Mouse (Mus musculus): ENCODE measurements around the gene E2f7. TPM values are rescaled to one million over a fixed set of nuclear protein-coding genes. Genes with fewer than 3 reads are reported as not detected.

E2f7 gene
- polyA plus RNA-seq, 1 experiment from 2014 or later, result 17.1 TPM

DNA sequence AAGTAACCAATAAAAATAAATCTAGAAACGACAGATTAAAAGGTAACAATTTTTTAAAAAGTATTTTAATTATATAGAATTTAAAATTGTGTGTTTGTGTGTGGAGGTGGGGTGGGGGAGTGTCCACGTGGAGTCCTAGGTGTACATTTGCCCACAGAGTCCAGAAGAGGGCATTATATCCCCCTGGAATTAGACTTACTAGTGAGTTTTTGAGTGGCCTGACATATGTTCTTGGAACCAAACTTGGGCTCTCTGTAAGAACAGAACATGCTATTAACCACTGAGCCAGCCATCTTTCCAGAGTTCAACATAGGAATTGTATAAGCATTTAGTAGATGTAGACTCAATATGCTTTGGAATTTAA lies 66.6 kb downstream of the E2f7 start:
- Histone ChIP-seq H3K4me2 (replicated peaks) (no peak overlapping the region), H3K27ac (no peak overlapping the region), H3K9me3 (no peaks in the 10 kb centered on the region; the same call in 1 of the 2 replicates), H3K27me3 (replicated peaks) (no peaks in the 10 kb centered on the region), H3K9ac (no peak overlapping the region), H3K36me3 (no peaks in the 10 kb centered on the region), H3K4me1 (replicated peaks) (no peaks in the 10 kb centered on the region), H3K4me3 (replicated peaks) (no peak overlapping the region)
- WGBS, result 46% methylated on average over 2 of the region's 2 CpGs
- 0 out of 2 replicates have a peak, but pooled peaks have one; percentile 61 for ATAC-seq

DNA sequence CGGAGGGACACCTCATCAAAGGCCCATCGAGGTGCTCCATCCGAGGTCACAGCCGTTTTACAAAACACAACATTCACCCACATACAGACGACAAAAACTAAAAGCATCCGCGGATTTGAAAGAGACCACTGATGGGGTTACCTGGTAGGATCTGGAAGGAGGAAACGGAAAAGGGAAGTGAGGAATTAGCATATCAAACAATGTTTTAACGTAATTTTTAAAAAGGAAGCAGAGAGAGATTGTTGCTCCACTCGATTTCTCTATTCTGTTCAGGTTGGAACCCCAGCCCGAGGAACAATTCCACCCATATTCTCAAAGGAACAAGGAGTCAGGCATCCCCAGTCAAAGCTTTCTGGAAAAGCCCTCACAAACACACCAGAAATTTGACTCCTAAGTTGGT lies 75.9 kb downstream of the E2f7 start:
- no peak overlapping the region for H3K27ac ChIP-seq
- no peak overlapping the region for H3K4me2 ChIP-seq (replicated peaks)
- no peaks in the 10 kb centered on the region for H3K9me3 ChIP-seq
- H3K27me3 ChIP-seq (replicated peaks), result no peaks in the 10 kb centered on the region
- H3K4me1 ChIP-seq (replicated peaks), result no peaks in the 10 kb centered on the region
- no peaks in the 10 kb centered on the region for H3K36me3 ChIP-seq
- no peak overlapping the region for H3K9ac ChIP-seq
- H3K4me3 ChIP-seq (replicated peaks), result no peak overlapping the region
- no peak for ATAC-seq
- 80% methylated on average over 11 of the region's 11 CpGs for WGBS

DNA sequence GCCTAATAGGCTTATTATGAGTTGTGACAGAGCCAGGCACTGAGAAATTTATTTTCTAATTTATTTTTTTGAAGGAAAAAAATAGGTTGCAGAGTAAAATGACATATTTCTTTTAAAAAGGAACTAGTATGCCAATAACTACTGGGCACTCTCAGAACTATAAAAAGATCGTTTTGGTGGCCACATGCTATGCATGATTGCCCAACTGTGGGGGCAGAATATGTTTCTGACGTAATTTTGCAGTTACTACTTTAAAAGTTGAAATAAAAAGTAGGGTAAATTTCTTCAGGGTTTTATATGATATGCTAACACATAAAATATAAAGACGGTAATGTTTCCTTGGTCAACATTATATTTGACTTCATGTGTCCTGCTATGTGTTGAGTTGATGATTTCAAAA lies 76.5 kb downstream of the E2f7 start:
- no peaks in the 10 kb centered on the region for H3K36me3 ChIP-seq
- no peaks in the 10 kb centered on the region for H3K9me3 ChIP-seq
- no peak overlapping the region for H3K4me2 ChIP-seq (replicated peaks)
- H3K9ac ChIP-seq, result no peak overlapping the region
- H3K27me3 ChIP-seq (replicated peaks), result no peaks in the 10 kb centered on the region
- WGBS, result 84% methylated on average over 3 of the region's 3 CpGs
- H3K4me3 ChIP-seq (replicated peaks), result no peak overlapping the region
- ATAC-seq, result no peak
- no peak overlapping the region for H3K27ac ChIP-seq
- no peaks in the 10 kb centered on the region for H3K4me1 ChIP-seq (replicated peaks)

DNA sequence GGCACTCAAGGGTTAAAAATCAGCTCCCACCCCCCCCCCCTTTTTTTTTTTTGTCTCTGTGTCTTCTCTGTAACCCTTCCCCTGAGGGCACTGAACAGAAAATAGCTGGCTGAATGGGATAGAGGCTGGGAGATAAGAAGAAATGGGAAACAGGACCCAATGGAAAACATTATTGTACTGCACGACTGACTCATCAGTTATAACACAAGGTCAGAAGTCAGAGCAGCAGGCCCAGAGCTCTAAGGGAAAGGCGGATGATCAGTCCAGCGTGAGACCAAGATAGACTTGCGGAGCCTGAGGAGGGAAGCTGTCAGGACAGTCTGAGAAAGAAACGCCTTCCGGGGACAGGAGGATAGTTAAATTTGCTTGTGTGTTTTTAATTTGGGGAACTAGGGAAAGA lies 87.1 kb downstream of the E2f7 start:
- Histone ChIP-seq H3K9me3 (no peaks in the 10 kb centered on the region), H3K4me2 (replicated peaks) (no peak overlapping the region), H3K4me3 (replicated peaks) (no peak overlapping the region), H3K27ac (no peak overlapping the region), H3K27me3 (replicated peaks) (no peaks in the 10 kb centered on the region), H3K4me1 (replicated peaks) (no peaks in the 10 kb centered on the region), H3K9ac (no peak overlapping the region), H3K36me3 (no peaks in the 10 kb centered on the region)
- no peak for ATAC-seq
- WGBS, result 31% methylated on average over 6 of the region's 6 CpGs

DNA sequence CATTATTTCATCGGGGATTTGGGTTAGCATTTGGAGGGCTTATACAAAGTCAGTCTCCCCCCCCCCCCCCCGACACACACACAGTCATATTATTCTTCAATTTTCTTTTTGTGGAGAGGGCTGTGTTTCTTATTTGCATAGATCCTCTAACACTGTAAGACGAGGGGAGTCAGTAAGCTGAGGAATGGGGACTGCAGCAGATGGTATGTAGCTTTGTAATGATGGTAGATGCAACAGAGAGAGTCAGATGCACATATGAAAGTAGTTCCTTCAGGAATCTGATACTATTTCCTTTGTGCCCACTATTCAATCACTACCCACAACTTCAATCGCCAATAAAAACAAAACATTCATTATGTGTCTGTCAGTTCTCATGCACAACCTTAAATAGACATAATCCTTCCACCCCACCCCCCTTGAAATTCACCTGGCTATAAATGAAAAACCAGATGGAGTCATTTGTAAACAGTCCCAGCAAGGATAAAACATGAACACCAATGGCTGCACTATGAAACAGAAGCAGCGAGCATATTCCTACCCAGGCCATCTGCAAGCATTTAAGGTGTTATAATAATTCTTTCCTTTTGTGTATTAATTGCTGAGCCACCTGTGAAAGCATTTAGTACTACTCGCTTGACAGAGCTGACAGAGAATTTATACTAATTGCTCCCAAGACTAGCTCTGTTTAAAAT lies 90.0 kb downstream of the E2f7 start:
- 60% methylated on average over 6 of the region's 6 CpGs for WGBS
- no peak for ATAC-seq

More for the DNA sequence above, 90.0 kb downstream of the E2f7 start:
- Histone ChIP-seq H3K36me3 (no peaks in the 10 kb centered on the region), H3K4me2 (replicated peaks) (no peak overlapping the region), H3K4me1 (replicated peaks) (no peaks in the 10 kb centered on the region), H3K9me3 (no peaks in the 10 kb centered on the region), H3K4me3 (replicated peaks) (no peak overlapping the region), H3K27ac (no peak overlapping the region), H3K27me3 (replicated peaks) (no peaks in the 10 kb centered on the region), H3K9ac (no peak overlapping the region)

Other genes starting within 250 kb of the E2f7 start
- 273 and 278 TPM in 2 replicates for gene Csrp2, start 174.3 kb downstream of the E2f7 start, polyA plus RNA-seq (2015; fragmentation: Nextera tagmentation; extraction: Ambion mirVana)

Measured in intestine, embryonic 15.5 days (tissue).